Comparison of ENCODE assay signal across 8 mouse cellular contexts in genomic region chr11:75190371-75190724, GRCm38 (mm10). TPM values are rescaled to one million over a fixed set of nuclear protein-coding genes. Genes with fewer than 3 reads are reported as not detected.
DNase-seq lines count a peak whose midpoint lies in the region; ATAC-seq and TF ChIP-seq lines count a peak whose summit lies in the region.

No protein-coding gene starts in this region.

- TF ChIP-seq POLR2A in myocyte (IDR thresholded peaks at IDR 0.05; ENCODE audit: insufficient read length, low read depth) = peak; percentile 59

- H3K9me3 ChIP-seq in embryonic facial prominence, embryonic 11.5 days (replicated peaks; ENCODE audit: control insufficient read depth, low read length) = no peaks in the 10 kb centered on the region
- H3K9me3 ChIP-seq in liver, embryonic 12.5 days (replicated peaks) = no peaks in the 10 kb centered on the region

- H3K4me1 ChIP-seq in embryonic facial prominence, embryonic 11.5 days (ENCODE audit: control insufficient read depth, insufficient read depth, low read length) = peaks cover 17% of the 10 kb centered on the region
- peaks cover 57% of the 10 kb centered on the region for H3K4me1 ChIP-seq in liver, embryonic 12.5 days

- H3ac ChIP-seq in myocyte (ENCODE audit: control insufficient read depth, insufficient read length) = peak overlapping the region; percentile 46

- DNase-seq in A20 (ENCODE audit: low read depth, low spot score) = peak; percentile 94
- peak; percentile 84 for DNase-seq in adrenal gland, postnatal 25 days
- peak; percentile 93 for DNase-seq in embryonic facial prominence, embryonic 11.5 days (ENCODE audit: low spot score)
- peak; percentile 86 to 88 for DNase-seq in heart, adult 18-20 months
- DNase-seq in kidney, adult 18-20 months = peak; percentile 83
- peak; percentile 93 for DNase-seq in splenic B cell, adult 2 months (ENCODE audit: low read depth, low spot score)

- H3K9ac ChIP-seq in embryonic facial prominence, embryonic 11.5 days (replicated peaks; ENCODE audit: low read length) = peak overlapping the region; percentile 71
- H3K9ac ChIP-seq in liver, embryonic 12.5 days = peak overlapping the region; percentile 76

- peak overlapping the region; percentile 87 for H3K4me2 ChIP-seq in embryonic facial prominence, embryonic 11.5 days (ENCODE audit: low read depth, low read length)
- H3K4me2 ChIP-seq in liver, embryonic 12.5 days = peak overlapping the region; percentile 90
- peak overlapping the region; percentile 81 for H3K4me2 ChIP-seq in myocyte (ENCODE audit: low read depth)

- H3K27ac ChIP-seq in embryonic facial prominence, embryonic 11.5 days (replicated peaks; ENCODE audit: low read depth, low read length) = no peak overlapping the region
- peak overlapping the region; percentile 84 for H3K27ac ChIP-seq in liver, embryonic 12.5 days

- ATAC-seq in embryonic facial prominence, embryonic 11.5 days (replicated peaks; ENCODE audit: insufficient number of reproducible peaks, low FRiP score, low TSS enrichment, low read depth) = peak; percentile 57
- peak; percentile 79 for ATAC-seq in liver, embryonic 12.5 days

- H3K4me3 ChIP-seq in embryonic facial prominence, embryonic 11.5 days (ENCODE audit: low read depth, low read length) = peak overlapping the region; percentile 84
- H3K4me3 ChIP-seq in liver, embryonic 12.5 days = peak overlapping the region; percentile 82
- peak overlapping the region; percentile 87 for H3K4me3 ChIP-seq in myocyte

- peaks cover 25% of the 10 kb centered on the region for H3K27me3 ChIP-seq in embryonic facial prominence, embryonic 11.5 days (ENCODE audit: control insufficient read depth, insufficient read depth, low read length)
- H3K27me3 ChIP-seq in liver, embryonic 12.5 days (replicated peaks) = peaks cover 45% of the 10 kb centered on the region
- peaks cover 22% of the 10 kb centered on the region for H3K27me3 ChIP-seq in myocyte (ENCODE audit: control insufficient read depth, insufficient read depth, insufficient read length)
- 0 out of 2 replicates have a peak, but pooled peaks cover 2% of the 10 kb centered on the region for H3K27me3 ChIP-seq in splenic B cell, adult 2 months (ENCODE audit: control insufficient read depth, insufficient read depth, low read length, poor library complexity, severe bottlenecking)

- under 1% methylated on average over 24 of the region's 24 CpGs for WGBS in embryonic facial prominence, embryonic 11.5 days
- 2% methylated on average over 24 of the region's 24 CpGs for WGBS in liver, embryonic 12.5 days (ENCODE audit: insufficient replicate concordance)

- peaks cover 12% of the 10 kb centered on the region for H3K79me2 ChIP-seq in myocyte (ENCODE audit: control insufficient read depth, insufficient read depth)

- H3K36me3 ChIP-seq in embryonic facial prominence, embryonic 11.5 days (replicated peaks; ENCODE audit: control insufficient read depth, insufficient read depth, low read depth, low read length) = no peaks in the 10 kb centered on the region
- peaks cover 8% of the 10 kb centered on the region for H3K36me3 ChIP-seq in liver, embryonic 12.5 days
- H3K36me3 ChIP-seq in myocyte (ENCODE audit: control insufficient read depth, insufficient read depth) = no peaks in the 10 kb centered on the region
- H3K36me3 ChIP-seq in splenic B cell, adult 2 months (ENCODE audit: control insufficient read depth, insufficient read depth, low read length, poor library complexity, severe bottlenecking) = no peaks in the 10 kb centered on the region

TF ChIP-seq in myocyte, 11 proteins besides CTCF, POLR2A, EP300 and RAD21:
- TF ChIP-seq TCF3 (IDR thresholded peaks at IDR 0.05; ENCODE audit: insufficient read length, low read depth) = no peak
- TF ChIP-seq MAX (IDR thresholded peaks at IDR 0.05; ENCODE audit: low read depth) = peak; percentile 68
- peak; percentile 90 for TF ChIP-seq USF1 (IDR thresholded peaks at IDR 0.05; ENCODE audit: low read depth)
- TF ChIP-seq REST (IDR thresholded peaks at IDR 0.05; ENCODE audit: insufficient read depth, insufficient read length) = no peak
- peak in 1 of 3 experiments; percentile 16 for TF ChIP-seq MYOG (IDR thresholded peaks at IDR 0.05; ENCODE audit: control insufficient read depth in 1 of 3, insufficient read depth in 1 of 3, insufficient read length in 2 of 3, low read depth in 2 of 3)
- peak; percentile 24 for TF ChIP-seq POLR2AphosphoS2 (IDR thresholded peaks at IDR 0.05; ENCODE audit: insufficient read length, low read depth)
- no peak for TF ChIP-seq MYOD1 (IDR thresholded peaks at IDR 0.05; ENCODE audit: control insufficient read depth in 1 of 3, insufficient read length in 2 of 3, low read depth in 2 of 3)
- no peak for TF ChIP-seq CEBPB (IDR thresholded peaks at IDR 0.05; ENCODE audit: insufficient read depth, poor library complexity, severe bottlenecking)
- no peak for TF ChIP-seq TCF12 (IDR thresholded peaks at IDR 0.05; ENCODE audit: insufficient read depth, poor library complexity, severe bottlenecking)
- no peak for TF ChIP-seq E2F4 (IDR thresholded peaks at IDR 0.05; ENCODE audit: insufficient read depth)
- peak; percentile 88 for TF ChIP-seq SRF (IDR thresholded peaks at IDR 0.05; ENCODE audit: control insufficient read depth, insufficient read length, low read depth)
TF ChIP-seq in myocyte: peak in this region for 5.

RNA-seq across cellular contexts. Expression of gene Dph1, which starts 0.7 kb away (rescaled TPM):
- 29.2 and 34.4 TPM in 2 replicates for total RNA-seq in adrenal gland, postnatal 25 days (2021)
- polyA plus RNA-seq in embryonic facial prominence, embryonic 11.5 days (2014; fragmentation: Nextera tagmentation; extraction: Ambion mirVana) = 20.0 and 23.2 TPM in 2 replicates
- 1 to 10 TPM; 8.7 to 9.8 TPM for total RNA-seq in heart, adult 18-20 months (2021)
- 19.7 and 20.5 TPM in 2 replicates for polyA plus RNA-seq in liver, embryonic 12.5 days (2016; fragmentation: Nextera tagmentation; extraction: Ambion mirVana)
- polyA plus RNA-seq in myocyte (2012; fragmentation: generic; extraction: Trizol) = 15.8 TPM

RNA-seq across cellular contexts. Expression of gene Rtn4rl1, which starts 3.2 kb away (rescaled TPM):
- total RNA-seq in adrenal gland, postnatal 25 days (2021) = 37.8 and 42.2 TPM in 2 replicates
- 2.0 and 2.6 TPM in 2 replicates for polyA plus RNA-seq in embryonic facial prominence, embryonic 11.5 days (2014; fragmentation: Nextera tagmentation; extraction: Ambion mirVana)
- 1 to 10 TPM; 5.7 TPM for total RNA-seq in heart, adult 18-20 months (2021)
- polyA plus RNA-seq in liver, embryonic 12.5 days (2016; fragmentation: Nextera tagmentation; extraction: Ambion mirVana) = 1.2 and 1.3 TPM in 2 replicates
- polyA plus RNA-seq in myocyte (2012; fragmentation: generic; extraction: Trizol) = 0.16 TPM

RNA-seq across cellular contexts. Expression of gene Ovca2, which starts 11.7 kb away (rescaled TPM):
- 22.4 and 23.9 TPM in 2 replicates for total RNA-seq in adrenal gland, postnatal 25 days (2021)
- polyA plus RNA-seq in embryonic facial prominence, embryonic 11.5 days (2014; fragmentation: Nextera tagmentation; extraction: Ambion mirVana) = 37.3 and 37.5 TPM in 2 replicates
- 1 to 10 TPM; 5.5 to 7.0 TPM for total RNA-seq in heart, adult 18-20 months (2021)
- polyA plus RNA-seq in liver, embryonic 12.5 days (2016; fragmentation: Nextera tagmentation; extraction: Ambion mirVana) = 17.6 and 17.9 TPM in 2 replicates
- 12.2 TPM for polyA plus RNA-seq in myocyte (2012; fragmentation: generic; extraction: Trizol)

RNA-seq across cellular contexts. Expression of gene Hic1, which starts 21.0 kb away (rescaled TPM):
- total RNA-seq in adrenal gland, postnatal 25 days (2021) = 7.3 and 9.9 TPM in 2 replicates
- polyA plus RNA-seq in embryonic facial prominence, embryonic 11.5 days (2014; fragmentation: Nextera tagmentation; extraction: Ambion mirVana) = 3.2 and 3.6 TPM in 2 replicates
- 10 to 100 TPM in 1 of 2 experiments, 1 to 10 TPM in 1; 6.6 to 11.5 TPM for total RNA-seq in heart, adult 18-20 months (2021)
- polyA plus RNA-seq in liver, embryonic 12.5 days (2016; fragmentation: Nextera tagmentation; extraction: Ambion mirVana) = 4.6 and 5.8 TPM in 2 replicates
- polyA plus RNA-seq in myocyte (2012; fragmentation: generic; extraction: Trizol) = 0.11 TPM
